Mouse (Mus musculus): ENCODE measurements at regions not wholly inside any gene's neighbourhood (a gene's known extent, or its start where the extent isn't known, plus 50 kb on each side); places are given as distances from the start of the nearest gene placed in this dataset.

DNA sequence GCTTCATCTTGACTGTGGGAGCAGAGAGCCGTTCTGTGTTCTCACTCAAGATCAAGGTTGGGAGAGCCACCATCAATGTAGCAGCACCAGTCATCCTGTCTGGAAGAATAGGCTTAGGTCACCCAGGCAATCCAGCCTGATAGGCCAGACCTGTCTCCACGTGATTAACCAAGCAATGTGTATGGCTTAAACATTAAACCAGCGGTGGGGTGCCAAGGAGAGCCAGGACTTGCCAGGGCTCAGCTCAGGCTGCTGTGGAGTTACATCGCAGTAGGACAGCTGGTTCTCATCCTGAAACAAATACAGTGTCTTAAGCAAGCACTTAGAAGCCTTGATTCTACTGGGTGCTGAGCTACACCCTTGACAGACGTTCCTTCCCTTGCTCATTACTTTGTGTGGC lies 207.9 kb downstream of the Plpp3 start:
- TF ChIP-seq CTCF (IDR thresholded peaks at IDR 0.05; ENCODE audit: insufficient read depth, low read depth, low read length) (no peak), POLR2A (IDR thresholded peaks at IDR 0.05; ENCODE audit: insufficient read depth, low read depth, low read length) (no peak)

Data from olfactory bulb, adult 2 months (tissue).